In the genomic region with DNA sequence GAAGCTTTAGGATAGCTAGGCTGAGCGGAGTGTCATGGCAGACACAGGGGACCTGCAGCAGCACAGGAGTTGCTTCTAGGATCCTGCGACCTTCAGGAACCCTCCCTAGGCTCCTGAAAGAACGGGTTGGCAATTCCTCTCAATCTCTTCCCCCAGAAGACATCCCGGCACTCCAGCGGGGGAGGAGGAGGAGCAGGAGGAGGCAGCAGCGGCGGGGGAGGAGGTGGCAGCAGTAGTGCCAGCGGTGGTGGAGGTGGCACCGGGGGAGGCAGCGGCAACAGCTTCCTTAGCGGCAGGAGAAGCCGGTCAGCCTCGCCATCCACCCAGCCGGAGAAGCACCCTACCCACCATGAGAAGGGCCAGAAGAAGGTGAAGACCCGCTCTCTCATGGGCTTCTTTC, we compare ENCODE assay signal across 9 mouse cellular contexts. TPM values are rescaled to one million over a fixed set of nuclear protein-coding genes. Genes with fewer than 3 reads are reported as not detected.
DNase-seq lines count a peak whose midpoint lies in the region; ATAC-seq and TF ChIP-seq lines count a peak whose summit lies in the region.
"Had no signal": no experiment of that assay in that cellular context is flagged by ENCODE, and none has a peak within 500 bp of the region (broad histone marks: within the 10 kb centered on the region; RNA-seq: fewer than 3 reads in every experiment).

No protein-coding gene starts in this region.

- TF ChIP-seq CTCF in intestine, postnatal 0 days (IDR thresholded peaks at IDR 0.05; ENCODE audit: low read depth), result no peak

- H3K27ac ChIP-seq in kidney, embryonic 16.5 days (ENCODE audit: low read length), result peak overlapping the region; percentile 80
- 0 out of 2 replicates have a peak overlapping the region, but pooled peaks have one; percentile 4 for H3K27ac ChIP-seq in intestine, postnatal 0 days (ENCODE audit: low read depth, low read length)

- ATAC-seq in cerebellum, adult (ENCODE audit: insufficient number of reproducible peaks, low FRiP score, low TSS enrichment), result no peak
- ATAC-seq in kidney, embryonic 16.5 days (ENCODE audit: low FRiP score, low TSS enrichment), result no peak
- ATAC-seq in intestine, postnatal 0 days, result no peak

- peaks cover 39% of the 10 kb centered on the region for H3K4me1 ChIP-seq in kidney, embryonic 16.5 days (ENCODE audit: insufficient read depth, low read length)
- no peaks in the 10 kb centered on the region for H3K4me1 ChIP-seq in intestine, postnatal 0 days (replicated peaks; ENCODE audit: control insufficient read depth, insufficient read depth, low read length)

- H3K36me3 ChIP-seq in kidney, embryonic 16.5 days (ENCODE audit: insufficient read depth, low read length), result peaks cover 71% of the 10 kb centered on the region
- peaks cover 69% of the 10 kb centered on the region for H3K36me3 ChIP-seq in intestine, postnatal 0 days (ENCODE audit: control insufficient read depth, insufficient read depth)

- H3K4me2 ChIP-seq in kidney, embryonic 16.5 days (replicated peaks; ENCODE audit: low read depth, low read length), result no peak overlapping the region
- no peak overlapping the region for H3K4me2 ChIP-seq in intestine, postnatal 0 days (replicated peaks; ENCODE audit: low read depth)

- H3K9me3 ChIP-seq in kidney, embryonic 16.5 days (ENCODE audit: low read length), result no peaks in the 10 kb centered on the region
- H3K9me3 ChIP-seq in intestine, postnatal 0 days (ENCODE audit: control insufficient read depth), result no peaks in the 10 kb centered on the region

- H3K4me3 ChIP-seq in kidney, embryonic 16.5 days (ENCODE audit: low read length), result no peak overlapping the region
- no peak overlapping the region for H3K4me3 ChIP-seq in intestine, postnatal 0 days (ENCODE audit: low read depth, low read length)

- peak; percentile 42 for DNase-seq in cerebellum, adult 11-12 months
- DNase-seq in kidney, adult 11 months, result no peak
- peak; percentile 38 for DNase-seq in ZHBTc4 (ENCODE audit: low read depth, low spot score)
- DNase-seq in frontal cortex, postnatal 25 days (ENCODE audit: low spot score in 2 of 2), result no peak
- DNase-seq in layer of hippocampus, adult 9-10 months (ENCODE audit: low spot score), result no peak
- DNase-seq: right cerebral cortex, postnatal 4 days had no signal

- WGBS in kidney, embryonic 16.5 days, result 45% methylated on average over 13 of the region's 15 CpGs
- WGBS in intestine, postnatal 0 days, result 80% methylated on average over 15 of the region's 15 CpGs

- H3K27me3 ChIP-seq in kidney, embryonic 16.5 days (ENCODE audit: insufficient read depth, low read length), result no peaks in the 10 kb centered on the region
- H3K27me3 ChIP-seq in intestine, postnatal 0 days (replicated peaks; ENCODE audit: control insufficient read depth, insufficient read depth, low read length), result no peaks in the 10 kb centered on the region

- H3K9ac ChIP-seq in kidney, embryonic 16.5 days (replicated peaks; ENCODE audit: low read length), result no peak overlapping the region
- no peak overlapping the region for H3K9ac ChIP-seq in intestine, postnatal 0 days (ENCODE audit: low read depth, low read length)

RNA-seq across cellular contexts. Expression of a gene that starts 6.1 kb away (rescaled TPM):
- 4.1 and 5.5 TPM in 2 replicates for polyA plus RNA-seq in kidney, embryonic 16.5 days (2015; fragmentation: Nextera tagmentation; extraction: Ambion mirVana)
- polyA plus RNA-seq in intestine, postnatal 0 days (2015; fragmentation: Nextera tagmentation; extraction: Ambion mirVana), result 1.4 and 1.6 TPM in 2 replicates

RNA-seq across cellular contexts. Expression of a gene that starts 16.4 kb away (rescaled TPM):
- 47.3 and 53.1 TPM in 2 replicates for polyA plus RNA-seq in kidney, embryonic 16.5 days (2015; fragmentation: Nextera tagmentation; extraction: Ambion mirVana)
- 122 and 123 TPM in 2 replicates for polyA plus RNA-seq in intestine, postnatal 0 days (2015; fragmentation: Nextera tagmentation; extraction: Ambion mirVana)

RNA-seq across cellular contexts. Expression of a gene that starts 31.0 kb away (rescaled TPM):
- 12.3 and 16.3 TPM in 2 replicates for polyA plus RNA-seq in kidney, embryonic 16.5 days (2015; fragmentation: Nextera tagmentation; extraction: Ambion mirVana)
- 7.9 and 8.9 TPM in 2 replicates for polyA plus RNA-seq in intestine, postnatal 0 days (2015; fragmentation: Nextera tagmentation; extraction: Ambion mirVana)

RNA-seq across cellular contexts. Expression of a gene that starts 33.9 kb away (rescaled TPM):
- polyA plus RNA-seq in kidney, embryonic 16.5 days (2015; fragmentation: Nextera tagmentation; extraction: Ambion mirVana), result 478 and 503 TPM in 2 replicates
- 391 and 439 TPM in 2 replicates for polyA plus RNA-seq in intestine, postnatal 0 days (2015; fragmentation: Nextera tagmentation; extraction: Ambion mirVana)

RNA-seq across cellular contexts. Expression of a gene that starts 39.8 kb away (rescaled TPM):
- polyA plus RNA-seq in kidney, embryonic 16.5 days (2015; fragmentation: Nextera tagmentation; extraction: Ambion mirVana), result 2.3 and 2.5 TPM in 2 replicates
- 1.1 and 1.3 TPM in 2 replicates for polyA plus RNA-seq in intestine, postnatal 0 days (2015; fragmentation: Nextera tagmentation; extraction: Ambion mirVana)

Comparison
In these comparisons a context has a peak if more than half of its experiments do, and no peak if none do; other contexts are left out.
1. DNase-seq: peak in cerebellum, adult 11-12 months (single experiment) and ZHBTc4 (single experiment); none in kidney, adult 11 months (single experiment), frontal cortex, postnatal 25 days (0 of 2) and layer of hippocampus, adult 9-10 months (single experiment).